Mouse (Mus musculus) spleen, postnatal 10 days (tissue): ENCODE measurements at regions not wholly inside any gene's neighbourhood (a gene's known extent, or its start where the extent isn't known, plus 50 kb on each side); places are given as distances from the start of the nearest gene placed in this dataset.

Source experiments
- DNase-seq, 2 experiments: peaks; one replicate each; pipeline ENCODE4 v3.0.0; 2021 to 2022; ENCODE audit warnings: low spot score in 2 of 2

DNA sequence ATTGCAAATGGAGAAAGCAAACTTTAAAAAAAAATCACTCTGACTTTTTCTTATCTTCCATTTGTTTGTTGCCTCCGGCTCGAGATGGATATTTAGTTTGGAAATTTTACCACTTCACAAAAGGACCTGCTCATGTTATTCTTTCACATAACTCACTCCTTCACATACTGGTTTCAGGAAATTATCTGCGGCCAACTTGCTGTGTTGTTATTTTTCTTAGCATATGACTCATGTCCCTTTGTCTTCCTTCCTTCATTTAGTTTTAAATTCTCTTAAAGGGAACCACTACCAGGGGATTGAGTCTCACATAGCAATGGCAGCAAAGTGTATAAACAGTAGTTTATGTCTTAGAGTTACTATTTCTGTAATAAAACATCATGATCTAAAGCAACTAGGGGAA is 217.8 kb downstream of the Ahr start:
- no peak for DNase-seq

DNA sequence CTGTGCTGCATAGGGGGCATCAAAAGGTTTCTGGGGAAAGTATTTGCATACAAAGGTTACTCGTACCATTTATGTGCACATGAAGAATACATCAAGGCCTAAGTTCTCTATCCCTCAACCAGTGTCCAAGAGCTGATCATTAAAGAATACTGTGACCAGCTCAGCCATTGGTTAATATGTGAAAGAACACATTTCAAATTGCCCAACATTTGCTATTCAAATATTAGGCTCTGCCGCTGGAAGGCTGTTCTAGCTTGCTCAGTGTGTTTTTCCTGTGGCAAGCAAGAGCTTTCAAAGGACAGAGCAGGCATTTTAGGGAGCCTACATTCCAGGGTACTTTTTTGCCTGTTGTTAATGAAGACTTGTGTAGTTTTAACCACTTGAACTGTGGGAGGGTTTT is 220.8 kb downstream of the Ahr start:
- DNase-seq = no peak

DNA sequence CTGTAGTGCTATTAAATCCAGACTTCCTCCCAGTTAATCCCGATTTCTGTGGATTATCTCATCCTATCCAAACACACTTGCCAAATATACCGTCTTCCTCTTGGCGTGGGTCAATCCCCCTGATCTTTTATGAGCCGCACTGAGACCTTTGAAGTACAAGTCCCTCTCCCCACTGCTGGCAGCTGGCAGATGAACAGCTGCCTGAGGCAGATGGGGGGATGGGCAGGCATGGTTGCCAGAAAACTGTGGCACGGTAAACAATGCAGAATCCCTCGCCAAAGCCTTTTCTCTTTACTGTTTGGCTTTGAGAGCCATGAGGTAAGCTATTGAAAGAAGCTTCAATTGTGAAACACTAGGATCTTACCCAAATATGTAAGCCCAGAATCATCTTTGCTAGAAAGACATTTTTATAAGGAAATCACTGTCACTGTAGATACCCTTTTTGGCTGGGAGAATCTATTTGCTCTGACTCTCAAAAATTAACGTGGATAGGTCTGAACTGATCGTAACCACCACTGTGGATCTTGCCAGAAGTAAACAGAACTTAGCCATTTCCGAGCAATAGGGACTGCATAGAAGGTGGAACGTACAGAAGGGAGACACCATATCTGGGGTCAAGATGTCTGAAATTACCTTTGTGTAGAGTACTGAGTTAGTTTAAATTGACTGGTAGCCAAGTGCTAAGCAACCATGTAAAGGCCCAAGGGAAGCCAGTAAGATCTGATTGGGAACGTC is 221.5 kb downstream of the Ahr start:
- no peak for DNase-seq

DNA sequence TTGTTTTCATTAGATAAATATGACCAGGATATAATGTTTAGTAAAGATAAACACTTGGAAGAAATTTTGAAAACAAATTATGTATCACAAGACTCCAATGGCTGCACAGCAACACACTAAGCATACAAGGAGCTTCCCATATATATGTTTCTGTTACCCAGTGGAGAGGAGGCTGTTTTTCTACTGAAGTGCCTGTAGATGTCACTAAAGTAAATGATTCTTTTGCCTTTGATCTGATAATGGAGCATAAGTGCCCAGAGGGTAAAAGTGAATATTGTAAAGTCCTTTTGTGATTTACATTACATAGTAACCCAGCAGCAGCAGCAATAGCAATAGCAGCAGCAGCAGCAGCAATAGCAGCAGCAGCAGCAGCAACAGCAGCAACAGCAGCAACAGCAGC is 226.3 kb downstream of the Ahr start:
- DNase-seq = no peak

DNA sequence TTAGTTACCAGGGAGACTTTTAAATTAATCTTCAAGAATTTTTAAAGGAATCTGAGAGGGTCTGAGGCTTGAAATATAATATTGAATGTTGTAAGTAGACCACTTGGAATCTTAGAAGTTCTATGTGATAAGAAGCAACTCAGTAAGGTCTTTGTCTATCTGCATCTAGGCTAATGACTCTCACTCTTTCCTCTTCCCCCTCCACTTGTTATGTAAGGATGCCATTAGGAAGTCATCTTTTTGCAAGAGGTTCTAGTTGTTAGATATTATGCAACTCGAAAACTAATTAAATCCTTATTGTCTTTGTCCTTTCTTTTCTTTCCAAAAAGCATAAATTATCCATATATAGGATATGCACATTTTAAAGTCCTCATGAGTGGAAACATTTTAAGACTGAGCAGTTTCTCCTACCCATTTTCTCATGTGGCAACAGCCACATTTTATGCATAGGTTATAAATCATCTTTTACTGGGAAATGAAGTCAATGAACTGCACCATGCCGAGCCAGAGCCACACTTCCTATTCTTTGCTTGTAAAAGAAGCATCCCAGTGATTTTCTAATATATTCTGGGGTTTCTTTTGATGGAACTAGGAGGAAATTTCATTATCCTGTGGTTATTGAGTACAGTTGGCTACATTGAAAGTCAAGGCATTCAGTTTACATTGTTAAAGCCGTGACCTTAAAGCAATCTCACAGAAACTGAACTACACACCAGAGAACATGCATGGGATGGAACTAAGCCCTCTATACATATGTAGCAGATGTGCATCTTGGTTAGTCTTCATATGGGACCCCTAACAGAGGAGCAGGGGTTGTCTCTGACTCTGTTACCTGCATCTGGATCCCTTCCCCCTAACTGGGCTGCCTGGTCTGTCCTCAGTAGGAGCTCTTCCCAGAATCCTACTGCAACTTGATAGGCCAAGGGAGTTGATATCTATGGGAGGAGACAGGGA is 230.8 kb downstream of the Ahr start:
- no peak for DNase-seq

- DNase-seq = no peak
Measured at GRCm38 (mm10) chr12:35303188-35303587, 231.7 kb downstream of the Ahr start.

DNA sequence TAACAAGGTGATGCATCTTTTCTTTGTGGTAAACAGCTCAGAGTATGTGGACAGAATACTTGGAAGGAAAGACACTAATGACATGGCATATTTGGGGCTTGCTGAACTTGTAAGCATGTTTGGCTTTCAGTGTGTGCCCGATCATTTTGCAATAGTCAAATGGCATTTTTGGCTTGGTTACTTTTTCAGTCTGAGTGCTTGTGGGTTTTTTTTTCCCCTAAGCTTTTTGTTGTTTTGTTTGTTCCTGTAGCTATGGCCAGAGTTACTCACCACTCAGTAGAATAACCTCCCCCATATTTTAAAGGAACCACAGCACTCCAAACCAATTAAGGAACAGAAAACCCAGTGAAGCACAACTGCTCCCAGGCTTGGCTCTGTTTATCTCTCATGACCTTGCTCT is 240.2 kb downstream of the Ahr start:
- DNase-seq = no peak

- no peak for DNase-seq
Measured at GRCm38 (mm10) chr12:35293566-35293965, 241.3 kb downstream of the Ahr start.

DNA sequence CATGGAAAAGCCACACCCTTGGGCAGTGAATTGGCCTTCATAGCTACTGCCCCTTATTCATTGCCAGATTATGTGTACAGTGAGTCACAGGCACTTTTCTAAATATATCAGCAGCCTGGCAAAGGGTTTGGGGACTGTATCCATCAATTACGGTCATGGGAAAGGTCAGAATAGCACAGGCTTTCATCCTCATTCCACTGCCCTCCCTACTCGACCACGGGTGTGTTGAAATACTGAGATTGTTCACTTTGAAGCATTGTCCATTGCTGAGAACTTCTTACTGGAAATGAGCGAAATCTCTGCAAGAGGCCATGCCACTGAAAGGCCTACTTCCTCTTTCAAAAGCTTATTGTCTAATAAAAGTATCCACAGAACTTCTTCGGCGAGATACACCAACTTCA is 242.9 kb downstream of the Ahr start:
- DNase-seq = no peak

GRCm38 (mm10) chr12:35287974-35288373 is 241.0 kb downstream of the Snx13 start:
- no peak for DNase-seq

- DNase-seq = no peak
Measured at GRCm38 (mm10) chr12:35287570-35287969, 240.6 kb downstream of the Snx13 start.

- DNase-seq = no peak
Measured at GRCm38 (mm10) chr12:35286974-35287553, 240.1 kb downstream of the Snx13 start.

- no peak for DNase-seq
Measured at GRCm38 (mm10) chr12:35284345-35284744, 237.4 kb downstream of the Snx13 start.

DNA sequence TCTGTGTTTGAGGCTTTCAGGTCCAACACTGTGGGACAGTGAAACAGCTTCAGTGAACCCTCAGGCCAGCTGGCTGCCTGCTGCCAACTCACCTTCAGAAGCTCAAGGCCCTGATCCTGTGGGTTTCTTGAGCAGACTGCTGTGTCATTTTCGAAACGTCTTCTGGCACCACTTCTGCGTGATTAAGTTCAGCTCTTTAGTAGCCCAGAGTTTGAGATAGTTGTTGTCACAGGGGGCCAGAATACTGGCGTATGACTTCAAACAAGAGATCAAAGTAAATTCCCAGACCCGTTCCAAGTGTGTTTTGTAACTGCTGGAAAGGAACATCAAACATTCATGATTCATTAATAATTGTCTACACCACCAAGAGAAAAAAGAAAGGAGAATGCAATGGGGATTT is 236.9 kb downstream of the Snx13 start:
- DNase-seq = no peak

- DNase-seq = no peak
Measured at GRCm38 (mm10) chr12:35283407-35283806, 236.4 kb downstream of the Snx13 start.

GRCm38 (mm10) chr12:35269465-35269864 is 222.5 kb downstream of the Snx13 start:
- no peak for DNase-seq

DNA sequence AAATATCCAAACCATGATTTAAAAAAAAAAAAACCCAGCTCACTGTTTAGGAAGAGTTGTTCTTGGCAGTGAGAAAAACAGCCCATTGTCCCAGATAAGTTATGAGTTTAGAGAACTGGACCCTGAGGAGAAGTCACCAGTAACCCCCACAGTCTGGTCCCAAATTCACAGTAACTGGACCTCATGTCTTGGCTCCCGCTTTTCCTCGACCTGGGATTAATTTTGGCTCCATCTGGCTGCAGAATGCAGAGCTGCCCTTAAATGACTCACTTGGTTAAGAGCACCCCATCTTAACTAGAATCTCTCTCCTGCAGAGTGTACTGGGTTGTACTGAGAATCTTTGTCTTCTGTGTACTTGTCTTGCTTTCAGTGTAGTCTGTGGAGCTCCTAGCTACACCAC is 221.0 kb downstream of the Snx13 start:
- no peak for DNase-seq

- no peak for DNase-seq
Measured at GRCm38 (mm10) chr12:35267023-35267654, 220.2 kb downstream of the Snx13 start.

GRCm38 (mm10) chr12:35259781-35260180 is 212.8 kb downstream of the Snx13 start:
- no peak for DNase-seq

GRCm38 (mm10) chr12:35255723-35256401 is 208.9 kb downstream of the Snx13 start:
- no peak for DNase-seq

GRCm38 (mm10) chr12:35248476-35248875 is 201.5 kb downstream of the Snx13 start:
- DNase-seq = no peak
